Mouse (Mus musculus): ENCODE data around the gene Endov.
A peak's percentile ranks its signal among the peaks of the same experiment; 100 is the strongest.

The Endov gene

GRCm38 (mm10) chr11:119490861-119491689, at the start of gene Endov:
Endov (plus strand) TSS chr11:119491347.
- peak; percentile 98 to 99 for DNase-seq

- DNase-seq: peak; percentile 38 to 42
Observed at GRCm38 (mm10) chr11:119442199-119442598, 48.9 kb upstream of the Endov start.

- no peak for DNase-seq
Observed at GRCm38 (mm10) chr11:119443442-119443841, 47.7 kb upstream of the Endov start.

GRCm38 (mm10) chr11:119456097-119456496, 35.0 kb upstream of the Endov start:
- DNase-seq: no peak

- no peak for DNase-seq
Observed at GRCm38 (mm10) chr11:119477876-119478275, 13.3 kb upstream of the Endov start.

- DNase-seq: no peak
Observed at GRCm38 (mm10) chr11:119491690-119492087, 542 bp downstream of the Endov start.

GRCm38 (mm10) chr11:119492830-119493229, 1.7 kb downstream of the Endov start:
- no peak for DNase-seq

- no peak for DNase-seq
Observed at GRCm38 (mm10) chr11:119493516-119493915, 2.4 kb downstream of the Endov start.

- no peak for DNase-seq
Observed at GRCm38 (mm10) chr11:119496147-119496546, 5.0 kb downstream of the Endov start.

- no peak for DNase-seq
Observed at GRCm38 (mm10) chr11:119497451-119497850, 6.3 kb downstream of the Endov start.

GRCm38 (mm10) chr11:119499297-119499696, 8.2 kb downstream of the Endov start:
- no peak for DNase-seq

- DNase-seq: no peak
Observed at GRCm38 (mm10) chr11:119500011-119500410, 8.9 kb downstream of the Endov start.

GRCm38 (mm10) chr11:119503675-119504074, 12.5 kb downstream of the Endov start:
- peak; percentile 79 to 81 for DNase-seq

- DNase-seq: no peak
Observed at GRCm38 (mm10) chr11:119506386-119506785, 15.2 kb downstream of the Endov start.

- no peak for DNase-seq
Observed at GRCm38 (mm10) chr11:119507772-119508171, 16.6 kb downstream of the Endov start.

- no peak for DNase-seq
Observed at GRCm38 (mm10) chr11:119509165-119509776, 18.1 kb downstream of the Endov start.

- no peak for DNase-seq
Observed at GRCm38 (mm10) chr11:119513038-119513659, 22.0 kb downstream of the Endov start.

- DNase-seq: no peak
Observed at GRCm38 (mm10) chr11:119514108-119514860, 23.1 kb downstream of the Endov start.

- DNase-seq: no peak
Observed at GRCm38 (mm10) chr11:119514967-119515636, 24.0 kb downstream of the Endov start.

- DNase-seq: no peak
Observed at GRCm38 (mm10) chr11:119515823-119516676, 24.9 kb downstream of the Endov start.

GRCm38 (mm10) chr11:119516677-119517361, 25.7 kb downstream of the Endov start:
- no peak for DNase-seq

Data from B cell, adult 2 months (primary cell).